Mouse (Mus musculus) G1E (cell line): ENCODE measurements around the gene Gpx3. TPM values are rescaled to one million over a fixed set of nuclear protein-coding genes. Genes with fewer than 3 reads are reported as not detected.
"Not testable (repeated sequence)": the region's sequence is repeated elsewhere in the genome, so short reads cannot be mapped to it uniquely, and the experiment has no call there.

ENCODE experiments used
- ATAC-seq: 2 replicates; pipeline ENCODE4 v1.8.0; 2016; ENCODE audit warnings: mild to moderate bottlenecking; ENCODE audit not compliant: insufficient number of reproducible peaks, poor library complexity, low FRiP score, severe bottlenecking; ENCODE audit errors: extremely low read depth
- DNase-seq: peaks from one replicate; pipeline ENCODE4 v3.0.0; 2012; ENCODE audit warnings: low spot score
- H3K27me3 ChIP-seq: 2 replicates; pipeline ENCODE4 v1.6.1; 2012; ENCODE audit warnings: mild to moderate bottlenecking, low read length, inconsistent platforms; ENCODE audit not compliant: insufficient read depth
- H3K36me3 ChIP-seq: replicated peaks from 2 replicates; pipeline ENCODE3; 2012; ENCODE audit warnings: mild to moderate bottlenecking, inconsistent platforms
- H3K4me1 ChIP-seq: 2 replicates; pipeline ENCODE4 v1.6.1; 2012; ENCODE audit warnings: low read depth, low read length, inconsistent platforms, mixed read lengths; ENCODE audit not compliant: insufficient read depth
- H3K4me3 ChIP-seq: 2 replicates; pipeline ENCODE4 v1.5.1; 2012; ENCODE audit warnings: low read depth, mild to moderate bottlenecking, inconsistent platforms, low read length, moderate library complexity, mixed read lengths
- H3K9me3 ChIP-seq: replicated peaks from 2 replicates; pipeline ENCODE4 v1.6.1; 2012; ENCODE audit warnings: inconsistent platforms
- CTCF ChIP-seq: IDR thresholded peaks from 2 replicates; pipeline ENCODE4 v1.5.1; 2012; ENCODE audit warnings: low read depth, low read length, inconsistent platforms, mixed read lengths
- GATA1 ChIP-seq: IDR thresholded peaks from 2 replicates; pipeline ENCODE4 v1.6.1; 2012; ENCODE audit warnings: borderline replicate concordance, low read length, inconsistent platforms, mixed read lengths
- GATA2 ChIP-seq: IDR thresholded peaks from 2 replicates; pipeline ENCODE4 v1.6.1; 2012; ENCODE audit warnings: low read depth, low read length, inconsistent platforms, borderline replicate concordance
- POLR2AphosphoS5 ChIP-seq: IDR thresholded peaks from 2 replicates; pipeline ENCODE4 v1.6.1; 2012; ENCODE audit warnings: low read depth, low read length, inconsistent platforms; ENCODE audit not compliant: insufficient replicate concordance
- TAL1 ChIP-seq: conservative IDR thresholded peaks from 2 replicates; pipeline ENCODE4 v1.6.1; 2012; ENCODE audit warnings: low read depth, low read length, inconsistent platforms, mixed read lengths
- polyA plus RNA-seq: library from polyadenylated mRNA; stranded (reverse); fragments of >175 nt; gene quantifications from 2 replicates; pipeline ENCODE4 v1.2.3, GENCODE M21; 2012
- total RNA-seq, 2 experiments: library from RNA; stranded (forward) in 1 of 2; stranded (reverse) in 1 of 2; fragments of 200-1000 nt in 1 of 2; fragments of >200 nt in 1 of 2; fragmentation: Nextera tagmentation in 1 of 2; gene quantifications; 2 replicates each; pipeline ENCODE4 v1.2.3; 2014 to 2017

Gpx3 gene
- total and polyA plus RNA-seq, 3 experiments: not detected

DNA sequence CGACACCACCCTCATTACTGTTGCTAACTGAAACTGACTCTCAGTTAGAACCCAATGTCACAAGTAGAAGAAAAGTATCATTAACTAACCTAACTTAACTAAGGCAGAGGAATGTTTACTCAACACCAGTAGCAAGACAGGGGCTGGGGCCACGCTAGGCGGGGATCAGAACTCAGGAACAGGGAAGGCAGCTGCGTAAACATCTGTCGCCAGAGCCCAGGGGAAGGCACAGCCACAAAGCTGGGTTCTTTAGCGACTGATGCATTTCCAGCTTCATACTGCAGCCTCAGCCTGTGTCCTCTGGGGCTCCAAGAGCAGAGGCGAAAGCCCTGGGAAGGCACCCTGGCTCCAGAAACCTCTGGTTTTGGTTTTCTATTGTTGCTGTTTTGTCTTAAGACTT is 10.2 kb upstream of the Gpx3 start:
- Histone ChIP-seq H3K27me3 (peaks cover 34% of the 10 kb centered on the region), H3K36me3 (no peaks in the 10 kb centered on the region), H3K9me3 (no peaks in the 10 kb centered on the region), H3K4me3 (no peak overlapping the region), H3K4me1 (no peaks in the 10 kb centered on the region)
- ATAC-seq (no peak), DNase-seq (no peak)
- TF ChIP-seq TAL1 (no peak), CTCF (no peak), POLR2AphosphoS5 (no peak), GATA1 (no peak), GATA2 (no peak)

DNA sequence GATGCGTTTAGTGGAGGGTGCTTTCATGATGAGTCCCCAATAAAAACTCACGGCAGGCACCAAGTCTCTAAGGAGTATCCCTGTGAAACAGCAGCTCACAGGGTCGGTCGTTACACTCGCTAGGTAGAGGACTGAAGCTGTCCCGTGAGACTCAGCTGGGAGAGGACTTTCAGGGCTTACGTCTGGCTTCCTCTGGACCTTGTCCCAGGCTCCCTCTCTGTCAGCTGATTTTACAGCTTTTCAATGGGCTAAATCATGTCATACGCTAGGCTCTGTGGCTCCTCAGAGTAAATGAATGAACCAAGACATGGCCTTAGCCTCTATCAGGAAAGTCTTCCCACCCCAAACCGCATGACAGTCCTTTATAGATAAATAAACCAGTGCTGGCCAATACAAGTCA is 7.7 kb upstream of the Gpx3 start:
- TF ChIP-seq GATA2 (no peak), GATA1 (no peak), CTCF (no peak), POLR2AphosphoS5 (no peak), TAL1 (no peak)
- no peaks in the 10 kb centered on the region for H3K9me3 ChIP-seq
- no peaks in the 10 kb centered on the region for H3K4me1 ChIP-seq
- no peak overlapping the region for H3K4me3 ChIP-seq
- no peaks in the 10 kb centered on the region for H3K36me3 ChIP-seq
- H3K27me3 ChIP-seq: peaks cover 28% of the 10 kb centered on the region
- ATAC-seq: no peak
- DNase-seq: no peak

DNA sequence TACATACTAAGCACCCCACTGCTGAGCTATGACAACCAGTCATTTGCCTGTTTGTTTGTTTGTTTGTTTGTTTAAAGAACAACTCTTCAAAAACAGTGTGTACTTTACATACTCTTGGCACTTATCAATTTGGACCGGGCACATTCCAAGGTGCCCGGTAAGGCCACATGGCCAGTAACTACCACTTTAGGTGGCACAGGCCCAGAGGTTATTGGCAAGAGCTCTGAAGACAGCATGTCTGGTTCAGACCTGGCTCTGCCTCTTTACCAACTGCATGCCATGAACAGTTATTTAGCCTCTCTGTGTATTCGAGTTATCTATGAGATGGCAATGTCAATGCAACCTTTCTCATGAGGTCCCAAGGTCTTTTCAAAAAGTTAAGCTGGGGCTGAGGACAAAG is 5.6 kb upstream of the Gpx3 start:
- not testable (repeated sequence) for H3K9me3 ChIP-seq, ATAC-seq, DNase-seq, H3K4me1 ChIP-seq, H3K4me3 ChIP-seq, H3K36me3 ChIP-seq
- peaks cover 23% of the 10 kb centered on the region for H3K27me3 ChIP-seq

DNA sequence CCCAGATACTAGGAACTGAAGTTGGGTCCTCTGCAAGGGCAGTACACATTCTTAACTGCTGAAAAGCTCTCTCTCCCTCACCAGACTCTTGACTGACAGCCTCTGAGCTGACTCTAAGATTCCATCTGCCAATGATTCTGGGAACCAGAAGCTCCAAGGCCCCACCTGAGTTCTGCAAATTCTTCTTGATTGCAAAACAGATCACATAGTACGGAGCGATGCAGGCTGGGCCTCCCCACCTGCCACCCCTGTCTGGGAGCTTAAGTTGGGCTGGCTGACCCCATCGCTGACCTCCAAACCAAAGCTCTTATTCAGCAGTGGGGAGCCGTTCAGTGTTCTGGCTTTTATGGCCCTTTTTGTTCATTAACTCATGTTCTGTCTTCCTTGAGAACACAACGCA is 4.8 kb upstream of the Gpx3 start:
- H3K27me3 ChIP-seq: peaks cover 17% of the 10 kb centered on the region
- H3K4me3 ChIP-seq: no peak overlapping the region
- H3K4me1 ChIP-seq: no peaks in the 10 kb centered on the region
- ATAC-seq (no peak), DNase-seq (no peak)
- no peaks in the 10 kb centered on the region for H3K36me3 ChIP-seq
- TF ChIP-seq GATA2: no peak
- TF ChIP-seq TAL1: no peak
- TF ChIP-seq GATA1: no peak
- H3K9me3 ChIP-seq: no peaks in the 10 kb centered on the region

DNA sequence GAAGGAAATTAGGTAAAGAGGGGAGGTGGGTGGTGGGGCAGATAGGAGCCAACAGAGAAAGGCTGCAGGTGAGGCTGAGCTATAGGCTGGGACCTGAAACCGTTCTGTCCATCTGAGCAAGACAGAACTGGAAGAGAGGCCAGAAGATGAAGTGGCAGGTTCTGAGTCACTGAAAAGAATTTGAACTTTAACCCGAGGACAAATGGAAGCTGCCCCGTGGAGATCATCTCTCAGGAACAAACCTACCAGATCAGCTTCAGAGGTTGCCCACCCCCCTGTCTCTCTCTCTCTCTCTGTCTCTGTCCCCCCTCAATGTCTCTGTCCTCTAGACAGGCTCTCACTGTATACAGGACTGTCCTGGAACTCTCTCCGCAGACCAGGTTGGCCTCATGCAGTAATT is 2.6 kb upstream of the Gpx3 start:
- Histone ChIP-seq H3K36me3 (no peaks in the 10 kb centered on the region), H3K9me3 (no peaks in the 10 kb centered on the region), H3K27me3 (peaks cover 19% of the 10 kb centered on the region), H3K4me1 (no peaks in the 10 kb centered on the region; the same call in 1 of the 2 replicates), H3K4me3 (no peak overlapping the region)
- TF ChIP-seq GATA1 (no peak), GATA2 (no peak), POLR2AphosphoS5 (no peak), TAL1 (no peak), CTCF (no peak)
- ATAC-seq: no peak
- DNase-seq: no peak

DNA sequence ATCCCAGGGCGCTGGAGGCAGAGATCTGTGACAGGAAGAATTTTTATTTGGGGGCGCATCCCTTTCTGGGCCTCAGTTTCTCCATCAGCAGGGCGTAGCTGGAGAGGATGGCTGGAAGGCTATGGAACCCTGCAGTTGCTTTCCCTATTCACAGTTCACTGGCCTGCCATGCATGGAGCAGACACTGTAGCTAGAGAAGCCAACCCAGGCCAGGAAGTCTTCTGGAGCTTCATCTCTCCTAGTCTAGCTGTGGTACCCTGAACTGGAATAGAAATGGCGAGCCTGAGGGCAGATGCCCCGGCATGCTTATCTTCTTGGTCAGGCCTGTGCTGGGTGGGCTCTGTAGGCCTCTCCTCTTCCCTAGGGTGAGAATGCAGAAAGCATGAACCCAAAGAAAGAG is 1.1 kb downstream of the Gpx3 start:
- no peak for ATAC-seq
- Histone ChIP-seq H3K36me3 (no peaks in the 10 kb centered on the region), H3K27me3 (peaks cover 13% of the 10 kb centered on the region), H3K9me3 (no peaks in the 10 kb centered on the region), H3K4me1 (no peaks in the 10 kb centered on the region; the same call in 1 of the 2 replicates), H3K4me3 (no peak overlapping the region)
- no peak for DNase-seq
- no peak for TF ChIP-seq POLR2AphosphoS5
- no peak for TF ChIP-seq TAL1
- TF ChIP-seq CTCF: no peak
- no peak for TF ChIP-seq GATA2
- no peak for TF ChIP-seq GATA1

DNA sequence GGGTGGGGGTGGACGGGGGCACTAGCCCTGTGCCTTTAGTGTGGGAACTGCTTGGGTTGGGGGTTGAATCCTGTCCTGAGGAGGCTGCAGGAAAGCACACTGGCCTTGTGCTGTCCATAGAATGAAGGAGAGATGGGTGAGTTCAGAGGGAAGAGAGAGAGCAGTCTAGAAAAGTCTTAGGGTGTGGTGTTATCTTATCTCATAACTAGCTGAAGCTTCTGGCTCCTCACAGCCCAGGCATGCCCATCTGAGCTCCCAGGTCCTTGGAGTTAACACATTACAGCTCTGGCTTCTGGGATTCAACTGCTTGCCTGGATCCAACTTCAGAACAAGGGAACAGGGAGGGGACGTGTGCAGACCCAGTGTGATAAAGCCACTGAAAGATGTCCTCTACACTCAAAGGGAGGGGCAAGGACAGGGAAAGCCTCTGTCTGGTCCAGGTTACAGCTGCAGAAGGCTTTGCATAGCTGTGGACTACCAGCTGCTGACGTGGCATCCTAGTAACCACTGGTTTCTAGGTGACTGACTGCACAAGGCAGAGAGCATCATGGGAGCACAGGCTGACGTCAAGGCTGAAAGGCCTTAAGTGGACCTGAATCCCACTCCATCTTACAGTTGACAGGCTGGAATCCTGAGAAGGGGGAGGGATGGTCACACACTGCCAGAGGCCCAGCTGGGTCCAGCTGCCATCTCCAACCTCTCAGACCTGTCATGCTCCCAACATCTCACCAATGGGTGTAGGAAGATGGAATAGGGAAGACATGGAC is 1.9 kb downstream of the Gpx3 start:
- Histone ChIP-seq H3K9me3 (no peaks in the 10 kb centered on the region), H3K4me3 (no peak overlapping the region), H3K27me3 (peaks cover 13% of the 10 kb centered on the region), H3K4me1 (no peaks in the 10 kb centered on the region; the same call in 1 of the 2 replicates), H3K36me3 (peaks cover 1% of the 10 kb centered on the region)
- no peak for ATAC-seq
- no peak for DNase-seq
- TF ChIP-seq TAL1 (no peak), GATA1 (no peak), GATA2 (no peak), CTCF (no peak), POLR2AphosphoS5 (no peak)
